10 mouse cellular contexts compared by ENCODE assay signal in genomic region chr5:110270242-110270641, GRCm38 (mm10). TPM values are rescaled to one million over a fixed set of nuclear protein-coding genes. Genes with fewer than 3 reads are reported as not detected.
DNase-seq lines count a peak whose midpoint lies in the region; ATAC-seq lines count a peak whose summit lies in the region.
"Had no signal": no experiment of that assay in that cellular context is flagged by ENCODE, and none has a peak within 500 bp of the region (broad histone marks: within the 10 kb centered on the region; RNA-seq: fewer than 3 reads in every experiment).

No protein-coding gene starts in this region.

- ATAC-seq in forebrain, embryonic 11.5 days (replicated peaks; ENCODE audit: low FRiP score) = peak; percentile 39; the same call in 1 of the 2 replicates
- ATAC-seq in forebrain, embryonic 13.5 days = no peak
- peak; percentile 11; the same call in 1 of the 2 replicates for ATAC-seq in limb, embryonic 12.5 days (ENCODE audit: insufficient number of reproducible peaks, insufficient read depth, low FRiP score, low TSS enrichment, low read depth)
- peak; percentile 27; the same call in 1 of the 2 replicates for ATAC-seq in forebrain, embryonic 14.5 days
- peak; percentile 21; the same call in 1 of the 2 replicates for ATAC-seq in midbrain, embryonic 14.5 days (ENCODE audit: low FRiP score, low TSS enrichment)

- no peak overlapping the region for H3K4me3 ChIP-seq in forebrain, embryonic 11.5 days (ENCODE audit: low read depth, low read length)
- H3K4me3 ChIP-seq in forebrain, embryonic 13.5 days = no peak overlapping the region
- H3K4me3 ChIP-seq in limb, embryonic 12.5 days (replicated peaks) = no peak overlapping the region
- no peak overlapping the region for H3K4me3 ChIP-seq in limb, embryonic 10.5 days
- no peak overlapping the region for H3K4me3 ChIP-seq in forebrain, embryonic 14.5 days (ENCODE audit: low read depth, low read length)
- H3K4me3 ChIP-seq in midbrain, embryonic 14.5 days (replicated peaks; ENCODE audit: low read depth, low read length) = no peak overlapping the region

- no peak overlapping the region for H3K27ac ChIP-seq in forebrain, embryonic 11.5 days (ENCODE audit: low read depth, low read length)
- H3K27ac ChIP-seq in forebrain, embryonic 13.5 days = no peak overlapping the region
- no peak overlapping the region for H3K27ac ChIP-seq in limb, embryonic 12.5 days
- H3K27ac ChIP-seq in limb, embryonic 10.5 days = no peak overlapping the region
- H3K27ac ChIP-seq in forebrain, embryonic 14.5 days (ENCODE audit: low read depth, low read length) = no peak overlapping the region
- no peak overlapping the region for H3K27ac ChIP-seq in midbrain, embryonic 14.5 days (replicated peaks; ENCODE audit: low read depth, low read length)

- H3K4me1 ChIP-seq in forebrain, embryonic 11.5 days (replicated peaks; ENCODE audit: control insufficient read depth, insufficient read depth, low read length) = peaks cover 4% of the 10 kb centered on the region; the same call in 1 of the 2 replicates
- H3K4me1 ChIP-seq in forebrain, embryonic 13.5 days = peaks cover 14% of the 10 kb centered on the region
- H3K4me1 ChIP-seq in limb, embryonic 12.5 days (replicated peaks) = peaks cover 6% of the 10 kb centered on the region
- peaks cover 10% of the 10 kb centered on the region for H3K4me1 ChIP-seq in limb, embryonic 10.5 days
- peaks cover 9% of the 10 kb centered on the region for H3K4me1 ChIP-seq in forebrain, embryonic 14.5 days (ENCODE audit: control insufficient read depth, insufficient read depth, low read length)
- peaks cover 6% of the 10 kb centered on the region; the same call in 1 of the 2 replicates for H3K4me1 ChIP-seq in midbrain, embryonic 14.5 days (ENCODE audit: control insufficient read depth, insufficient read depth, low read length)

- DNase-seq in forebrain, embryonic 11.5 days (ENCODE audit: low spot score) = no peak
- DNase-seq in limb, embryonic 10.5 days (ENCODE audit: low spot score) = no peak
- DNase-seq in forebrain, embryonic 14.5 days (ENCODE audit: low spot score) = no peak
- DNase-seq in midbrain, embryonic 14.5 days = no peak
- no peak for DNase-seq in B cell, adult 2 months
- DNase-seq in layer of hippocampus, adult 8-10 months (ENCODE audit: low spot score in 2 of 2) = no peak

- WGBS in forebrain, embryonic 11.5 days = 96% methylated on average over 6 of the region's 6 CpGs
- 90% methylated on average over 6 of the region's 6 CpGs for WGBS in forebrain, embryonic 13.5 days
- WGBS in limb, embryonic 12.5 days = 90% methylated on average over 6 of the region's 6 CpGs
- WGBS in limb, embryonic 10.5 days = 91% methylated on average over 6 of the region's 6 CpGs
- 93% methylated on average over 6 of the region's 6 CpGs for WGBS in forebrain, embryonic 14.5 days
- 90% methylated on average over 6 of the region's 6 CpGs for WGBS in midbrain, embryonic 14.5 days

- H3K36me3 ChIP-seq in forebrain, embryonic 11.5 days (ENCODE audit: control insufficient read depth, insufficient read depth, low read length) = no peaks in the 10 kb centered on the region; the same call in 1 of the 2 replicates
- peaks cover 21% of the 10 kb centered on the region for H3K36me3 ChIP-seq in forebrain, embryonic 13.5 days (ENCODE audit: poor library complexity, severe bottlenecking)
- H3K36me3 ChIP-seq in limb, embryonic 12.5 days = peaks cover 28% of the 10 kb centered on the region
- peaks cover 27% of the 10 kb centered on the region for H3K36me3 ChIP-seq in limb, embryonic 10.5 days
- H3K36me3 ChIP-seq in forebrain, embryonic 14.5 days (ENCODE audit: control insufficient read depth, insufficient read depth, low read length) = peaks cover 18% of the 10 kb centered on the region
- peaks cover 18% of the 10 kb centered on the region for H3K36me3 ChIP-seq in midbrain, embryonic 14.5 days (ENCODE audit: control insufficient read depth, insufficient read depth, low read length)

- no peak overlapping the region for H3K4me2 ChIP-seq in forebrain, embryonic 11.5 days (ENCODE audit: low read depth, low read length, severe bottlenecking)
- H3K4me2 ChIP-seq in forebrain, embryonic 13.5 days = no peak overlapping the region
- H3K4me2 ChIP-seq in limb, embryonic 12.5 days = no peak overlapping the region
- H3K4me2 ChIP-seq in forebrain, embryonic 14.5 days (ENCODE audit: low read length) = no peak overlapping the region
- 0 out of 2 replicates have a peak overlapping the region, but pooled peaks have one; percentile 24 for H3K4me2 ChIP-seq in midbrain, embryonic 14.5 days (ENCODE audit: low read length)

- H3K9ac ChIP-seq in forebrain, embryonic 11.5 days (ENCODE audit: low read length) = no peak overlapping the region
- H3K9ac ChIP-seq in forebrain, embryonic 13.5 days = no peak overlapping the region
- H3K9ac ChIP-seq in limb, embryonic 12.5 days (replicated peaks) = no peak overlapping the region
- H3K9ac ChIP-seq in forebrain, embryonic 14.5 days (ENCODE audit: low read length) = no peak overlapping the region
- no peak overlapping the region for H3K9ac ChIP-seq in midbrain, embryonic 14.5 days (replicated peaks; ENCODE audit: low read length)

- no peaks in the 10 kb centered on the region for H3K27me3 ChIP-seq in forebrain, embryonic 11.5 days (ENCODE audit: control insufficient read depth, insufficient read depth, low read length)
- no peaks in the 10 kb centered on the region for H3K27me3 ChIP-seq in forebrain, embryonic 13.5 days
- H3K27me3 ChIP-seq in limb, embryonic 12.5 days = no peaks in the 10 kb centered on the region
- no peaks in the 10 kb centered on the region for H3K27me3 ChIP-seq in limb, embryonic 10.5 days (ENCODE audit: low read depth, poor library complexity, severe bottlenecking)
- H3K27me3 ChIP-seq in forebrain, embryonic 14.5 days (replicated peaks; ENCODE audit: control insufficient read depth, insufficient read depth, low read length) = no peaks in the 10 kb centered on the region
- no peaks in the 10 kb centered on the region for H3K27me3 ChIP-seq in midbrain, embryonic 14.5 days (ENCODE audit: control insufficient read depth, insufficient read depth, low read length)
- H3K27me3 ChIP-seq: liver, embryonic 15.5 days; megakaryocyte, embryonic 14.5 days had no signal

- no peaks in the 10 kb centered on the region for H3K9me3 ChIP-seq in forebrain, embryonic 11.5 days (ENCODE audit: control insufficient read depth, low read length)
- no peaks in the 10 kb centered on the region for H3K9me3 ChIP-seq in forebrain, embryonic 13.5 days (replicated peaks)
- H3K9me3 ChIP-seq in limb, embryonic 12.5 days = no peaks in the 10 kb centered on the region
- H3K9me3 ChIP-seq in limb, embryonic 10.5 days (replicated peaks) = no peaks in the 10 kb centered on the region
- no peaks in the 10 kb centered on the region for H3K9me3 ChIP-seq in forebrain, embryonic 14.5 days (replicated peaks; ENCODE audit: control insufficient read depth, low read length)
- no peaks in the 10 kb centered on the region for H3K9me3 ChIP-seq in midbrain, embryonic 14.5 days (ENCODE audit: control insufficient read depth, low read length)
- H3K9me3 ChIP-seq: liver, embryonic 15.5 days; megakaryocyte, embryonic 14.5 days had no signal

RNA-seq across cellular contexts. Expression of gene Pgam5, which starts 0.5 kb away (rescaled TPM):
- polyA plus RNA-seq in forebrain, embryonic 11.5 days (2014; fragmentation: Nextera tagmentation; extraction: Ambion mirVana) = 92.4 and 104 TPM in 2 replicates
- 89.1 and 97.1 TPM in 2 replicates for polyA plus RNA-seq in forebrain, embryonic 13.5 days (2015; fragmentation: Nextera tagmentation; extraction: Ambion mirVana)
- polyA plus RNA-seq in limb, embryonic 12.5 days (2016; fragmentation: Nextera tagmentation; extraction: Ambion mirVana) = 87.7 and 88.1 TPM in 2 replicates
- 103 and 105 TPM in 2 replicates for polyA plus RNA-seq in limb, embryonic 10.5 days (2016; fragmentation: Nextera tagmentation; extraction: Ambion mirVana)
- polyA plus RNA-seq in forebrain, embryonic 14.5 days (2014; fragmentation: Nextera tagmentation; extraction: Ambion mirVana) = 102 and 108 TPM in 2 replicates
- 109 and 113 TPM in 2 replicates for polyA plus RNA-seq in midbrain, embryonic 14.5 days (2014; fragmentation: Nextera tagmentation; extraction: Ambion mirVana)
- total RNA-seq in layer of hippocampus, adult 8-10 months (2022) = 10 to 100 TPM; 52.1 to 57.2 (median 54.9) TPM

RNA-seq across cellular contexts. Expression of gene Pxmp2, which starts 15.7 kb away (rescaled TPM):
- polyA plus RNA-seq in forebrain, embryonic 11.5 days (2014; fragmentation: Nextera tagmentation; extraction: Ambion mirVana) = 10.7 and 12.2 TPM in 2 replicates
- polyA plus RNA-seq in forebrain, embryonic 13.5 days (2015; fragmentation: Nextera tagmentation; extraction: Ambion mirVana) = 8.3 and 10.9 TPM in 2 replicates
- 9.7 and 11.0 TPM in 2 replicates for polyA plus RNA-seq in limb, embryonic 12.5 days (2016; fragmentation: Nextera tagmentation; extraction: Ambion mirVana)
- polyA plus RNA-seq in limb, embryonic 10.5 days (2016; fragmentation: Nextera tagmentation; extraction: Ambion mirVana) = 9.2 and 10.0 TPM in 2 replicates
- polyA plus RNA-seq in forebrain, embryonic 14.5 days (2014; fragmentation: Nextera tagmentation; extraction: Ambion mirVana) = 6.1 and 8.3 TPM in 2 replicates
- polyA plus RNA-seq in midbrain, embryonic 14.5 days (2014; fragmentation: Nextera tagmentation; extraction: Ambion mirVana) = 10.4 and 10.8 TPM in 2 replicates
- total RNA-seq in layer of hippocampus, adult 8-10 months (2022) = 1 to 10 TPM; 8.3 to 9.5 (median 8.8) TPM

RNA-seq across cellular contexts. Expression of gene Pole, which starts 15.9 kb away (rescaled TPM):
- 49.8 and 50.7 TPM in 2 replicates for polyA plus RNA-seq in forebrain, embryonic 11.5 days (2014; fragmentation: Nextera tagmentation; extraction: Ambion mirVana)
- 24.2 and 29.5 TPM in 2 replicates for polyA plus RNA-seq in forebrain, embryonic 13.5 days (2015; fragmentation: Nextera tagmentation; extraction: Ambion mirVana)
- polyA plus RNA-seq in limb, embryonic 12.5 days (2016; fragmentation: Nextera tagmentation; extraction: Ambion mirVana) = 45.2 and 47.7 TPM in 2 replicates
- 56.1 and 56.5 TPM in 2 replicates for polyA plus RNA-seq in limb, embryonic 10.5 days (2016; fragmentation: Nextera tagmentation; extraction: Ambion mirVana)
- 12.2 and 15.1 TPM in 2 replicates for polyA plus RNA-seq in forebrain, embryonic 14.5 days (2014; fragmentation: Nextera tagmentation; extraction: Ambion mirVana)
- polyA plus RNA-seq in midbrain, embryonic 14.5 days (2014; fragmentation: Nextera tagmentation; extraction: Ambion mirVana) = 7.8 and 8.4 TPM in 2 replicates
- 1 to 10 TPM; 1.4 to 2.2 (median 2.1) TPM for total RNA-seq in layer of hippocampus, adult 8-10 months (2022)

RNA-seq across cellular contexts. Expression of gene Ankle2, which starts 39.4 kb away (rescaled TPM):
- polyA plus RNA-seq in forebrain, embryonic 11.5 days (2014; fragmentation: Nextera tagmentation; extraction: Ambion mirVana) = 39.0 and 48.6 TPM in 2 replicates
- 25.4 and 33.2 TPM in 2 replicates for polyA plus RNA-seq in forebrain, embryonic 13.5 days (2015; fragmentation: Nextera tagmentation; extraction: Ambion mirVana)
- polyA plus RNA-seq in limb, embryonic 12.5 days (2016; fragmentation: Nextera tagmentation; extraction: Ambion mirVana) = 41.3 and 43.2 TPM in 2 replicates
- 32.9 and 38.7 TPM in 2 replicates for polyA plus RNA-seq in limb, embryonic 10.5 days (2016; fragmentation: Nextera tagmentation; extraction: Ambion mirVana)
- polyA plus RNA-seq in forebrain, embryonic 14.5 days (2014; fragmentation: Nextera tagmentation; extraction: Ambion mirVana) = 21.9 and 32.5 TPM in 2 replicates
- 26.9 and 27.8 TPM in 2 replicates for polyA plus RNA-seq in midbrain, embryonic 14.5 days (2014; fragmentation: Nextera tagmentation; extraction: Ambion mirVana)
- 10 to 100 TPM; 37.4 to 49.0 (median 41.3) TPM for total RNA-seq in layer of hippocampus, adult 8-10 months (2022)
